Comparison of ENCODE assay signal across 7 mouse cellular contexts in the genomic region with DNA sequence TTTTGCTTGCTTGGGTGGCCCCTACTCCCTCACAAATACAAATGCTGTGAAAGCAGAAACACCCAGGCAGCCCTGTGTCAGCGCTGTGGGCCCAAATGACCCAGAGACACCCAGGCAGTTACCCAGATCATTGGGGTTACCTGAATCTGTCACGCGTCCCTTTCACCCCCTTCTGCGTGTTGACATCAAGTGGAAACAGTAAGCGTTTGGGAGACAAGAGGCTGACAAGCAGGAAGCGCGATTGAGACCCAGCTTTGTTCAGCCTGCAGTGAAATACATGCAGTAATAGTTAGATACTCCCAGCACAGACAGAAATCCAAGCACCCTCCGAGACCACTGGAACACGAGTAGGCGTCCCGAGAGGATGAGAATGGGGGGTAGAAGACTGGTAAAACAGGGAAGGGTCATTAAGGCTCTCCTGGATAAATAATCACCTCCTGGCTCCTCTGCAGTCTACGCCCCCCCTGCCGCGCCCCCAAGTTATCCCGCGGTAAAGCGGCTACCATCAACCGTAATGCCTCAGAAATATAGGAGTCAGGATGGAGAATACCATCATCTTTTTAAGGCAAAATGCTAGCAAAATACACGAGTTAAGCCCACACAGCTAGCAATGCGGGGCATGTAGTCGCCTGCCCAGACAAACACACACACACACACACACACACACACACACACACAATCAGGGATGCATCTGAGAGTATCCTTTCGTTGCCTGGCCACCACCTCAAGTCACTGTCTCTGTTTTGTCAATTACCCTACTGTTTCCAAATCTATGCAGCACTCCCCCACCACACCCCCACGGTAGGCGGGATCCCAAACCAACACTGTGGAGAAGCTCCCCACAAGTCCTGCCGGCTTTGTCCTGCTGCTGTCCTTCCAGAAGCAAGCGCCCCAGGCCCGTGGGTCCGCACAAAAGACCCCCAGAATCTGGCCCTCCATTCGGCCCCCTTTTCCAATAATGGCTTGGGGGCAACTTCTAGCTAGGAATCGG. TPM values are rescaled to one million over a fixed set of nuclear protein-coding genes. Genes with fewer than 3 reads are reported as not detected.
DNase-seq lines count a peak whose midpoint lies in the region; ATAC-seq and TF ChIP-seq lines count a peak whose summit lies in the region.

No protein-coding gene starts in this region.

- WGBS in hindbrain, embryonic 15.5 days, result 4% methylated on average over 30 of the region's 30 CpGs
- WGBS in midbrain, embryonic 12.5 days, result 5% methylated on average over 30 of the region's 30 CpGs
- 7% methylated on average over 30 of the region's 30 CpGs for WGBS in stomach, embryonic 15.5 days

- TF ChIP-seq CTCF in bone marrow macrophage, adult 2 months (IDR thresholded peaks at IDR 0.05; ENCODE audit: low read depth, low read length), result no peak

- H3K27ac ChIP-seq in bone marrow macrophage, adult 2 months (ENCODE audit: insufficient read depth, low read depth, low read length), result no peak overlapping the region
- peak overlapping the region; percentile 88 for H3K27ac ChIP-seq in hindbrain, embryonic 15.5 days (replicated peaks)
- H3K27ac ChIP-seq in midbrain, embryonic 12.5 days (replicated peaks), result peak overlapping the region; percentile 67
- H3K27ac ChIP-seq in stomach, embryonic 15.5 days, result no peak overlapping the region

- peak overlapping the region; percentile 84; the same call in 1 of the 2 replicates for H3K4me3 ChIP-seq in bone marrow macrophage, adult 2 months (ENCODE audit: insufficient read depth, low read length)
- peak overlapping the region; percentile 70 for H3K4me3 ChIP-seq in hindbrain, embryonic 15.5 days
- peak overlapping the region; percentile 72 for H3K4me3 ChIP-seq in midbrain, embryonic 12.5 days
- H3K4me3 ChIP-seq in stomach, embryonic 15.5 days (replicated peaks), result peak overlapping the region; percentile 71

- ATAC-seq in hindbrain, embryonic 15.5 days (ENCODE audit: low FRiP score, low read depth), result peak; percentile 77
- ATAC-seq in midbrain, embryonic 12.5 days (ENCODE audit: low FRiP score, low read depth), result peak; percentile 61
- no peak for ATAC-seq in stomach, embryonic 15.5 days (ENCODE audit: insufficient read depth, low FRiP score, low read depth)

- no peaks in the 10 kb centered on the region for H3K9me3 ChIP-seq in hindbrain, embryonic 15.5 days
- no peaks in the 10 kb centered on the region for H3K9me3 ChIP-seq in midbrain, embryonic 12.5 days
- H3K9me3 ChIP-seq in stomach, embryonic 15.5 days, result no peaks in the 10 kb centered on the region

- intact Hi-C loops in left cerebral cortex, postnatal 36 days (cut with DNase I), result loop anchor here (10.0 kb wide), 1 partner anchor 350 kb away; no protein-coding TSS in a partner anchor

- H3K4me1 ChIP-seq in bone marrow macrophage, adult 2 months (ENCODE audit: control insufficient read depth, insufficient read depth, low read length), result no peaks in the 10 kb centered on the region
- H3K4me1 ChIP-seq in hindbrain, embryonic 15.5 days (replicated peaks), result peaks cover 13% of the 10 kb centered on the region
- H3K4me1 ChIP-seq in midbrain, embryonic 12.5 days, result peaks cover 12% of the 10 kb centered on the region
- 0 out of 2 replicates have a peak, but pooled peaks cover 3% of the 10 kb centered on the region for H3K4me1 ChIP-seq in stomach, embryonic 15.5 days

- no peaks in the 10 kb centered on the region for H3K36me3 ChIP-seq in hindbrain, embryonic 15.5 days
- H3K36me3 ChIP-seq in midbrain, embryonic 12.5 days, result no peaks in the 10 kb centered on the region
- H3K36me3 ChIP-seq in stomach, embryonic 15.5 days, result no peaks in the 10 kb centered on the region

- peak overlapping the region; percentile 83 for H3K9ac ChIP-seq in hindbrain, embryonic 15.5 days
- H3K9ac ChIP-seq in midbrain, embryonic 12.5 days (replicated peaks), result peak overlapping the region; percentile 83
- peak overlapping the region; percentile 59 for H3K9ac ChIP-seq in stomach, embryonic 15.5 days

- DNase-seq in cerebellum, postnatal 4 days (ENCODE audit: low spot score in 2 of 2), result peak; percentile 28 to 49
- DNase-seq in gastrocnemius, adult 8-10 months (ENCODE audit: low spot score in 2 of 2), result peak; percentile 3 to 10
- peak; percentile 18 to 30 for DNase-seq in left cerebral cortex, postnatal 36 days (ENCODE audit: low spot score in 2 of 2)

- H3K27me3 ChIP-seq in hindbrain, embryonic 15.5 days, result no peaks in the 10 kb centered on the region
- 0 out of 2 replicates have a peak, but pooled peaks cover 6% of the 10 kb centered on the region for H3K27me3 ChIP-seq in midbrain, embryonic 12.5 days
- H3K27me3 ChIP-seq in stomach, embryonic 15.5 days (replicated peaks), result no peaks in the 10 kb centered on the region

- no peak for TF ChIP-seq POLR2A in bone marrow macrophage, adult 2 months (IDR thresholded peaks at IDR 0.05; ENCODE audit: borderline replicate concordance, low read depth, low read length)

- H3K4me2 ChIP-seq in hindbrain, embryonic 15.5 days, result peak overlapping the region; percentile 80
- H3K4me2 ChIP-seq in midbrain, embryonic 12.5 days (replicated peaks), result peak overlapping the region; percentile 85
- H3K4me2 ChIP-seq in stomach, embryonic 15.5 days, result peak overlapping the region; percentile 88

RNA-seq across cellular contexts. Expression of gene Rnf152, which starts 1.3 kb away (rescaled TPM):
- polyA plus RNA-seq in bone marrow macrophage, adult 2 months (2012; ENCODE audit: insufficient read depth, insufficient read length, missing spikeins), result 0.08 TPM in 1 of 2 replicates, not detected in the other
- under 1 TPM; 0.19 to 0.56 (median 0.34) TPM for total RNA-seq in gastrocnemius, adult 8-10 months (2022)
- polyA plus RNA-seq in hindbrain, embryonic 15.5 days (2015; fragmentation: Nextera tagmentation; extraction: Ambion mirVana), result 22.6 and 23.3 TPM in 2 replicates
- total RNA-seq in left cerebral cortex, postnatal 36 days (2021), result 10 to 100 TPM in 1 of 2 experiments, 1 to 10 TPM in 1; 8.4 to 11.6 TPM
- 4.6 and 4.7 TPM in 2 replicates for polyA plus RNA-seq in midbrain, embryonic 12.5 days (2016; fragmentation: Nextera tagmentation; extraction: Ambion mirVana)
- polyA plus RNA-seq in stomach, embryonic 15.5 days (2015; fragmentation: Nextera tagmentation; extraction: Ambion mirVana), result 1.4 and 2.0 TPM in 2 replicates

Comparison
In these comparisons a context has a peak if more than half of its experiments do, and no peak if none do; other contexts are left out.
1. H3K27ac ChIP-seq: peak in hindbrain, embryonic 15.5 days (single experiment) and midbrain, embryonic 12.5 days (single experiment); none in bone marrow macrophage, adult 2 months (single experiment) and stomach, embryonic 15.5 days (single experiment).
2. Peak in every context shown above with its lines, with median percentiles within 50 percentile points of each other: H3K4me3 ChIP-seq, DNase-seq, H3K4me2 ChIP-seq and H3K9ac ChIP-seq.